Mouse (Mus musculus) heart, postnatal 0 days (tissue): ENCODE data around the gene Mcm8.

Experiments
- CTCF ChIP-seq: IDR thresholded peaks from 2 replicates; pipeline ENCODE4 v1.5.1; 2016; ENCODE audit warnings: antibody characterized with exemption, control low read depth, low read depth
- EP300 ChIP-seq: IDR thresholded peaks from 2 replicates; pipeline ENCODE4 v1.6.1; 2016; ENCODE audit warnings: antibody characterized with exemption, low read depth

DNA sequence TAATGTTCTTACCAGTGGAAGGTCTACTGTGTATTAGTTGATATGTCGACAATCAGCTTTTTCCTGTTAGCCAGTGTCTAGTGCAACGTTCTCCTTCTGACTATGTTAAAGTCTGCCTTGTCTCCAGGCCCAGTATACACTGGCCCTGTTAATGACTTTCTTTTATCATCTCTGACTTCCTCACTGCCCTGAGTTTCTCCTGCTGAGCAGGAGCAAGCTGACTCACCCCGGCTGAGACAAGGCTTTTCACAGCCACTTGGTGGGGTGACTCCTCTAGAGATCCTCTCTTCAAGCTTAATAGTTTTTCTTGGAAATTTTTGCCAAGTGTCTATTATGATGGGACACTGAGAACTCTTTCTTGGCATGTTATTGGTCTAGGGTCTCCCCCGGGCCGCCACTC, 40.4 kb downstream of the Mcm8 start:
- no peak for TF ChIP-seq CTCF
- no peak for TF ChIP-seq EP300
